Mouse (Mus musculus): ENCODE measurements around the gene Sprtn. TPM values are rescaled to one million over a fixed set of nuclear protein-coding genes. Genes with fewer than 3 reads are reported as not detected.

Sprtn gene
- total RNA-seq, 2 experiments from 2014 or later = 26.1 to 28.0 TPM

- no peak for DNase-seq (ENCODE audit: low spot score in 2 of 2)
Measured at GRCm38 (mm10) chr8:124937293-124937692, 39.6 kb downstream of the Sprtn start.

GRCm38 (mm10) chr8:124943801-124944200, 46.1 kb downstream of the Sprtn start:
- no peak for DNase-seq (ENCODE audit: low spot score in 2 of 2)

- no peak for DNase-seq (ENCODE audit: low spot score in 2 of 2)
Measured at GRCm38 (mm10) chr8:124944406-124944805, 46.7 kb downstream of the Sprtn start.

GRCm38 (mm10) chr8:124947865-124948732, 50.4 kb downstream of the Sprtn start:
- DNase-seq (ENCODE audit: low spot score in 2 of 2) = no peak

GRCm38 (mm10) chr8:124948733-124949111, 51.0 kb downstream of the Sprtn start:
- no peak for DNase-seq (ENCODE audit: low spot score in 2 of 2)

- DNase-seq (ENCODE audit: low spot score in 2 of 2) = peak; percentile 41 to 62
Measured at GRCm38 (mm10) chr8:124949209-124950068, 51.8 kb downstream of the Sprtn start, which contains the start of gene Egln1. TSS of gene Egln1 (minus strand) at chr8:124949324.

GRCm38 (mm10) chr8:124950069-124950456, 52.4 kb downstream of the Sprtn start:
- DNase-seq (ENCODE audit: low spot score in 2 of 2) = no peak

GRCm38 (mm10) chr8:124950865-124951264, 53.2 kb downstream of the Sprtn start:
- DNase-seq (ENCODE audit: low spot score in 2 of 2) = no peak

GRCm38 (mm10) chr8:124953188-124953587, 55.5 kb downstream of the Sprtn start:
- DNase-seq (ENCODE audit: low spot score in 2 of 2) = no peak

- no peak for DNase-seq (ENCODE audit: low spot score in 2 of 2)
Measured at GRCm38 (mm10) chr8:124954572-124955082, 56.9 kb downstream of the Sprtn start.

Other genes with a start within 250 kb of the Sprtn start
- gene 2310022B05Rik, start 234.5 kb upstream of the Sprtn start, total RNA-seq (2021) = 10 to 100 TPM; 75.8 to 77.2 TPM
- 10 to 100 TPM; 50.1 to 53.1 TPM for gene Ttc13, start 175.9 kb upstream of the Sprtn start, total RNA-seq (2021)
- 10 to 100 TPM; 20.0 to 20.9 TPM for gene Arv1, start 175.7 kb upstream of the Sprtn start, total RNA-seq (2021)
- gene Fam89a, start 146.1 kb upstream of the Sprtn start, total RNA-seq (2021) = 1 to 10 TPM; 1.5 to 1.8 TPM
- gene Trim67, start 104.8 kb upstream of the Sprtn start, total RNA-seq (2021) = 1 to 10 TPM; 3.9 to 4.5 TPM
- gene Gnpat, start 34.9 kb upstream of the Sprtn start, total RNA-seq (2021) = 100 to 1,000 TPM; 105 to 106 TPM
- 10 to 100 TPM; 37.8 to 38.9 TPM for gene 2810004N23Rik, start 34.8 kb upstream of the Sprtn start, total RNA-seq (2021)
- gene Exoc8, start 181 bp upstream of the Sprtn start, total RNA-seq (2021) = 10 to 100 TPM; 17.1 to 19.8 TPM
- 10 to 100 TPM; 45.2 to 47.4 TPM for gene Egln1, start 51.4 kb downstream of the Sprtn start, total RNA-seq (2021)
- gene Tsnax, start 115.1 kb downstream of the Sprtn start, total RNA-seq (2021) = 10 to 100 TPM; 83.6 to 88.4 TPM
- gene Disc1, start 156.3 kb downstream of the Sprtn start, total RNA-seq (2021) = 1 to 10 TPM; 4.1 to 4.8 TPM